ENCODE assay signal across 15 mouse cellular contexts in genomic region chr17:26225150-26225549, GRCm38 (mm10). TPM values are rescaled to one million over a fixed set of nuclear protein-coding genes. Genes with fewer than 3 reads are reported as not detected.
A peak's percentile ranks its signal among the peaks of the same experiment; 100 is the strongest.
DNase-seq lines count a peak whose midpoint lies in the region; ATAC-seq and TF ChIP-seq lines count a peak whose summit lies in the region.
"Had no signal": no experiment of that assay in that cellular context is flagged by ENCODE, and none has a peak within 500 bp of the region (broad histone marks: within the 10 kb centered on the region; RNA-seq: fewer than 3 reads in every experiment).

No protein-coding gene starts in this region.

- H3K9ac ChIP-seq in intestine, postnatal 0 days (ENCODE audit: low read depth, low read length) = no peak overlapping the region

- DNase-seq in adrenal gland, postnatal 10 days = peak; percentile 42
- no peak for DNase-seq in adrenal gland, postnatal 25 days
- peak; percentile 67 to 68 for DNase-seq in kidney, postnatal 36 days
- peak; percentile 87 for DNase-seq in lung, postnatal 36 days
- DNase-seq in frontal cortex, postnatal 25 days (ENCODE audit: low spot score in 2 of 2) = no peak
- no peak for DNase-seq in left cerebral cortex, postnatal 25 days (ENCODE audit: low spot score in 2 of 2)
- DNase-seq: cerebellum, postnatal 14 days had no signal

- H3K4me1 ChIP-seq in intestine, postnatal 0 days (replicated peaks; ENCODE audit: control insufficient read depth, insufficient read depth, low read length) = 0 out of 2 replicates have a peak, but pooled peaks cover 2% of the 10 kb centered on the region

- no peak overlapping the region; the same call in 1 of the 2 replicates for H3K27ac ChIP-seq in intestine, postnatal 0 days (ENCODE audit: low read depth, low read length)
- H3K27ac ChIP-seq: left cerebral cortex, adult 2 months had no signal

- H3K4me2 ChIP-seq in intestine, postnatal 0 days (replicated peaks; ENCODE audit: low read depth) = no peak overlapping the region; the same call in 1 of the 2 replicates

- H3K36me3 ChIP-seq in intestine, postnatal 0 days (ENCODE audit: control insufficient read depth, insufficient read depth) = peaks cover 5% of the 10 kb centered on the region; the same call in 1 of the 2 replicates

- WGBS in intestine, postnatal 0 days = 47% methylated on average over 12 of the region's 12 CpGs

- no peak overlapping the region for H3K4me3 ChIP-seq in intestine, postnatal 0 days (ENCODE audit: low read depth, low read length)
- H3K4me3 ChIP-seq: left cerebral cortex, adult 2 months had no signal

- H3K27me3 ChIP-seq in intestine, postnatal 0 days (replicated peaks; ENCODE audit: control insufficient read depth, insufficient read depth, low read length) = no peaks in the 10 kb centered on the region

- no peaks in the 10 kb centered on the region for H3K9me3 ChIP-seq in intestine, postnatal 0 days (ENCODE audit: control insufficient read depth)
- H3K9me3 ChIP-seq: G1E had no signal

- peak; percentile 77 for ATAC-seq in intestine, postnatal 0 days
- no peak; the same call in 1 of the 2 replicates for ATAC-seq in megakaryocyte-erythroid progenitor cell, adult 5-6 weeks (replicated peaks; ENCODE audit: low FRiP score, low TSS enrichment, poor library complexity, severe bottlenecking)

- intact Hi-C loops in left cerebral cortex, postnatal 25 days (cut with DNase I) = no loop called here

- no peak for TF ChIP-seq CTCF in intestine, postnatal 0 days (IDR thresholded peaks at IDR 0.05; ENCODE audit: low read depth)

RNA-seq across cellular contexts. Expression of gene Arhgdig, which starts 17.6 kb away (rescaled TPM):
- total RNA-seq in adrenal gland, postnatal 10 days (2021) = 10 to 100 TPM in 1 of 2 experiments, 1 to 10 TPM in 1; 8.6 to 15.8 TPM
- total RNA-seq in adrenal gland, postnatal 25 days (2021) = 7.5 and 7.7 TPM in 2 replicates
- 10.5 and 11.7 TPM in 2 replicates for polyA plus RNA-seq in intestine, postnatal 0 days (2015; fragmentation: Nextera tagmentation; extraction: Ambion mirVana)
- total RNA-seq in megakaryocyte-erythroid progenitor cell, adult 5-6 weeks (2014; fragmentation: Nextera tagmentation) = 6.3 and 10.4 TPM in 2 replicates
- total RNA-seq in megakaryocyte-erythroid progenitor cell, adult 5-6 weeks (2017) = 1.0 and 4.5 TPM in 2 replicates
- 100 to 1,000 TPM; 103 to 107 TPM for total RNA-seq in left cerebral cortex, postnatal 25 days (2021)
- total RNA-seq: hematopoietic stem cell, adult 5-6 weeks; liver, adult 2 months had no signal
- polyA plus RNA-seq: liver, adult 2 months had no signal

RNA-seq across cellular contexts. Expression of gene Fam234a, which starts 18.9 kb away (rescaled TPM):
- 100 to 1,000 TPM in 1 of 2 experiments, 10 to 100 TPM in 1; 91.9 to 103 TPM for total RNA-seq in adrenal gland, postnatal 10 days (2021)
- 97.5 and 119 TPM in 2 replicates for total RNA-seq in adrenal gland, postnatal 25 days (2021)
- polyA plus RNA-seq in intestine, postnatal 0 days (2015; fragmentation: Nextera tagmentation; extraction: Ambion mirVana) = 113 and 116 TPM in 2 replicates
- total RNA-seq in megakaryocyte-erythroid progenitor cell, adult 5-6 weeks (2014; fragmentation: Nextera tagmentation) = 5.5 and 6.2 TPM in 2 replicates
- total RNA-seq in megakaryocyte-erythroid progenitor cell, adult 5-6 weeks (2017) = 4.6 and 5.3 TPM in 2 replicates
- 10 to 100 TPM; 13.9 to 14.2 TPM for total RNA-seq in left cerebral cortex, postnatal 25 days (2021)

RNA-seq across cellular contexts. Expression of gene Rgs11, which starts 22.4 kb away (rescaled TPM):
- 10 to 100 TPM in 1 of 2 experiments, 1 to 10 TPM in 1; 8.7 to 21.2 TPM for total RNA-seq in adrenal gland, postnatal 10 days (2021)
- 39.5 and 57.6 TPM in 2 replicates for total RNA-seq in adrenal gland, postnatal 25 days (2021)
- polyA plus RNA-seq in intestine, postnatal 0 days (2015; fragmentation: Nextera tagmentation; extraction: Ambion mirVana) = 1.1 and 1.2 TPM in 2 replicates
- total RNA-seq in megakaryocyte-erythroid progenitor cell, adult 5-6 weeks (2014; fragmentation: Nextera tagmentation) = 1.4 TPM in 1 of 2 replicates, not detected in the other
- not detected in 2 replicates for total RNA-seq in megakaryocyte-erythroid progenitor cell, adult 5-6 weeks (2017)
- 10 to 100 TPM; 36.6 to 43.5 TPM for total RNA-seq in left cerebral cortex, postnatal 25 days (2021)

RNA-seq across cellular contexts. Expression of gene Pdia2, which starts 26.3 kb away (rescaled TPM):
- total RNA-seq in adrenal gland, postnatal 10 days (2021) = 1 to 10 TPM; 1.4 to 2.2 TPM
- 1.6 and 2.3 TPM in 2 replicates for total RNA-seq in adrenal gland, postnatal 25 days (2021)
- polyA plus RNA-seq in intestine, postnatal 0 days (2015; fragmentation: Nextera tagmentation; extraction: Ambion mirVana) = 9.9 and 16.3 TPM in 2 replicates
- 14.1 and 22.5 TPM in 2 replicates for total RNA-seq in megakaryocyte-erythroid progenitor cell, adult 5-6 weeks (2014; fragmentation: Nextera tagmentation)
- 6.6 and 13.9 TPM in 2 replicates for total RNA-seq in megakaryocyte-erythroid progenitor cell, adult 5-6 weeks (2017)
- under 1 TPM; 0.32 to 0.73 TPM for total RNA-seq in left cerebral cortex, postnatal 25 days (2021)
- total RNA-seq: heart, adult 8-10 months had no signal
- polyA plus RNA-seq: liver, adult 2 months; thymus, postnatal 0 days had no signal

RNA-seq across cellular contexts. Expression of gene Luc7l, which starts 27.5 kb away (rescaled TPM):
- 10 to 100 TPM; 44.7 to 62.8 TPM for total RNA-seq in adrenal gland, postnatal 10 days (2021)
- total RNA-seq in adrenal gland, postnatal 25 days (2021) = 73.2 and 77.1 TPM in 2 replicates
- 28.1 and 32.7 TPM in 2 replicates for polyA plus RNA-seq in intestine, postnatal 0 days (2015; fragmentation: Nextera tagmentation; extraction: Ambion mirVana)
- total RNA-seq in megakaryocyte-erythroid progenitor cell, adult 5-6 weeks (2014; fragmentation: Nextera tagmentation) = 92.6 and 106 TPM in 2 replicates
- 156 and 197 TPM in 2 replicates for total RNA-seq in megakaryocyte-erythroid progenitor cell, adult 5-6 weeks (2017)
- 10 to 100 TPM; 78.1 to 84.7 TPM for total RNA-seq in left cerebral cortex, postnatal 25 days (2021)

Comparison
In these comparisons a context has a peak if more than half of its experiments do, and no peak if none do; other contexts are left out.
1. DNase-seq: peak in adrenal gland, postnatal 10 days (single experiment), kidney, postnatal 36 days (2 of 2) and lung, postnatal 36 days (single experiment); none in adrenal gland, postnatal 25 days (single experiment), frontal cortex, postnatal 25 days (0 of 2) and left cerebral cortex, postnatal 25 days (0 of 2).
2. RNA of gene Arhgdig, which starts 17.6 kb away (total RNA-seq): 103 to 107 TPM in left cerebral cortex, postnatal 25 days; 8.6 to 15.8 TPM in adrenal gland, postnatal 10 days, 7.5 to 7.7 TPM in adrenal gland, postnatal 25 days and 1.0 to 10.4 TPM in megakaryocyte-erythroid progenitor cell, adult 5-6 weeks; every median in the first group is over 4 times any median in the second.
3. RNA of gene Rgs11, which starts 22.4 kb away (total RNA-seq): 39.5 to 57.6 TPM in adrenal gland, postnatal 25 days, 36.6 to 43.5 TPM in left cerebral cortex, postnatal 25 days and 8.7 to 21.2 TPM in adrenal gland, postnatal 10 days; 1.4 TPM in megakaryocyte-erythroid progenitor cell, adult 5-6 weeks; every median in the first group is over 4 times any median in the second.